Mouse (Mus musculus) hindbrain, embryonic 14.5 days (tissue): Measurements from ENCODE around the gene Gpr183. TPM values are rescaled to one million over a fixed set of nuclear protein-coding genes. Genes with fewer than 3 reads are reported as not detected.

Experiments
- ATAC-seq: fragments of 200-750 bp; cut with Nextera tagmentation; 2 replicates; pipeline ENCODE4 v1.8.0; 2017; ENCODE audit warnings: moderate number of reproducible peaks, mild to moderate bottlenecking, moderate TSS enrichment, moderate library complexity; ENCODE audit not compliant: low FRiP score
- DNase-seq: peaks from one replicate; pipeline ENCODE4 v3.0.0-alpha.2; 2015; ENCODE audit warnings: low spot score
- H3K27ac ChIP-seq: fragments of 300-500 bp; sonication (generic); 2 replicates; pipeline ENCODE4 v1.5.1; 2014; ENCODE audit warnings: mild to moderate bottlenecking, moderate library complexity
- H3K27me3 ChIP-seq: fragments of 300-500 bp; sonication (generic); 2 replicates; pipeline ENCODE4 v1.6.1; 2014; ENCODE audit warnings: mild to moderate bottlenecking, low read length, mixed read lengths; ENCODE audit not compliant: control insufficient read depth, insufficient read depth
- H3K36me3 ChIP-seq: fragments of 300-500 bp; sonication (generic); replicated peaks from 2 replicates; pipeline ENCODE4 v1.6.1; 2014; ENCODE audit not compliant: control insufficient read depth, insufficient read depth
- H3K4me1 ChIP-seq: fragments of 300-500 bp; sonication (generic); replicated peaks from 2 replicates; pipeline ENCODE4 v1.6.1; 2014; ENCODE audit warnings: antibody characterized with exemption, low read length, mixed read lengths; ENCODE audit not compliant: control insufficient read depth, insufficient read depth
- H3K4me2 ChIP-seq: fragments of 300-500 bp; sonication (generic); replicated peaks from 2 replicates; pipeline ENCODE4 v1.6.1; 2014; ENCODE audit warnings: mild to moderate bottlenecking, moderate library complexity
- H3K4me3 ChIP-seq: fragments of 300-500 bp; sonication (generic); replicated peaks from 2 replicates; pipeline ENCODE4 v1.5.1; 2014; ENCODE audit warnings: mild to moderate bottlenecking, low read length
- H3K9ac ChIP-seq: fragments of 300-500 bp; sonication (generic); 2 replicates; pipeline ENCODE4 v1.6.1; 2014
- H3K9me3 ChIP-seq: fragments of 300-500 bp; sonication (generic); 2 replicates; pipeline ENCODE4 v1.6.1; 2016; ENCODE audit warnings: low read length; ENCODE audit not compliant: control insufficient read depth
- WGBS: fragments of 180-500 bp; shearing (Covaris S2); extraction: QIAGEN DNeasy Blood & Tissue Kit; methylation state at CpG from one replicate; pipeline ENCODE4 v1.1.7; 2014; 5-methylcytosine and 5-hydroxymethylcytosine counted together
- polyA plus RNA-seq: library from polyadenylated mRNA; unstranded; fragments of >200 nt; fragmentation: Nextera tagmentation; extraction: Ambion mirVana; gene quantifications from 2 replicates; pipeline ENCODE4 v1.2.1, GENCODE M21; 2014

The Gpr183 gene
- polyA plus RNA-seq, 1 experiment from 2014 or later, result 1.4 TPM

GRCm38 (mm10) chr14:121904754-121905153, 60.2 kb downstream of the Gpr183 start:
- Histone ChIP-seq H3K36me3 (peaks cover 34% of the 10 kb centered on the region), H3K9ac (no peak overlapping the region), H3K27me3 (no peaks in the 10 kb centered on the region), H3K9me3 (no peaks in the 10 kb centered on the region), H3K4me2 (no peak overlapping the region), H3K4me3 (no peak overlapping the region), H3K27ac (no peak overlapping the region), H3K4me1 (no peaks in the 10 kb centered on the region)
- WGBS, result 75% methylated on average over 3 of the region's 3 CpGs
- DNase-seq (no peak), ATAC-seq (no peak)

GRCm38 (mm10) chr14:121903381-121903876, 61.6 kb downstream of the Gpr183 start:
- Histone ChIP-seq H3K9me3 (no peaks in the 10 kb centered on the region), H3K36me3 (peaks cover 22% of the 10 kb centered on the region), H3K27ac (no peak overlapping the region), H3K4me3 (no peak overlapping the region), H3K9ac (no peak overlapping the region), H3K27me3 (no peaks in the 10 kb centered on the region), H3K4me1 (no peaks in the 10 kb centered on the region), H3K4me2 (no peak overlapping the region)
- ATAC-seq, result no peak
- WGBS, result 93% methylated on average over 7 of the region's 7 CpGs
- no peak for DNase-seq

Other genes with a start within 250 kb of the Gpr183 start
- gene Dock9, start 167.4 kb downstream of the Gpr183 start, polyA plus RNA-seq, result 15.4 and 16.2 TPM in 2 replicates
- 49.6 and 51.2 TPM in 2 replicates for gene Ubac2, start 86.6 kb downstream of the Gpr183 start, polyA plus RNA-seq
- gene Gpr18, start 49.4 kb downstream of the Gpr183 start, polyA plus RNA-seq, result 0.40 TPM in 1 of 2 replicates, not detected in the other
- gene Timm8a2, start 69.5 kb upstream of the Gpr183 start, polyA plus RNA-seq, result not detected in 2 replicates
- gene Tm9sf2, start 141.8 kb upstream of the Gpr183 start, polyA plus RNA-seq, result 124 and 130 TPM in 2 replicates
- 13.1 and 16.3 TPM in 2 replicates for gene Clybl, start 216.5 kb upstream of the Gpr183 start, polyA plus RNA-seq